Mouse (Mus musculus): ENCODE data around the gene Wdtc1. TPM values are rescaled to one million over a fixed set of nuclear protein-coding genes. Genes with fewer than 3 reads are reported as not detected.

The Wdtc1 gene
- total RNA-seq, 1 experiment from 2014 or later: 10.9 TPM

- no peak for ATAC-seq (replicated peaks; ENCODE audit: insufficient number of reproducible peaks, low FRiP score, low TSS enrichment, poor library complexity, severe bottlenecking)
Measured at GRCm38 (mm10) chr4:133264559-133264958, 88.7 kb downstream of the Wdtc1 start.

DNA sequence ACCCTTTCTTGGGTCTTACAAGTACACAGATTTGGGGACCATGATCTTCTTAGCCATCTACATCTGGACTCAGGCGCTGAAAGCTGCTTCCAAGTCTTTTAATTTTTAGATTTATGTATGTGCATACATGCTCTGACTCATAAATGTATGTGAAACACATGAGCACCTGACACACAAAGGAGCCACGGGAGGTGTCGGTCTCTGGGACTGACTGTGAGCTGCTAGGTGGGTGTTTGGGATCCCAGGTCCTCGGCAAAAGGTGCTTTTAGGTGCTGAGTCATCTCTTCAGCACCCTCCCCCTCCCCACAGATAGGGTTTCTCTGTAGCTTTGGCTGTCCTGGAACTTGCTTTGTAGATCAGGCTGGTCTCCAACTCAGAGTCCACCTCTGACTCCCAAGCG lies 89.5 kb downstream of the Wdtc1 start:
- no peak for ATAC-seq (replicated peaks; ENCODE audit: insufficient number of reproducible peaks, low FRiP score, low TSS enrichment, poor library complexity, severe bottlenecking)

GRCm38 (mm10) chr4:133262882-133263281 lies 90.4 kb downstream of the Wdtc1 start, which contains the start of gene Sytl1:
Gene Sytl1 (minus strand): TSS chr4:133263113.
- ATAC-seq (replicated peaks; ENCODE audit: insufficient number of reproducible peaks, low FRiP score, low TSS enrichment, poor library complexity, severe bottlenecking): no peak

DNA sequence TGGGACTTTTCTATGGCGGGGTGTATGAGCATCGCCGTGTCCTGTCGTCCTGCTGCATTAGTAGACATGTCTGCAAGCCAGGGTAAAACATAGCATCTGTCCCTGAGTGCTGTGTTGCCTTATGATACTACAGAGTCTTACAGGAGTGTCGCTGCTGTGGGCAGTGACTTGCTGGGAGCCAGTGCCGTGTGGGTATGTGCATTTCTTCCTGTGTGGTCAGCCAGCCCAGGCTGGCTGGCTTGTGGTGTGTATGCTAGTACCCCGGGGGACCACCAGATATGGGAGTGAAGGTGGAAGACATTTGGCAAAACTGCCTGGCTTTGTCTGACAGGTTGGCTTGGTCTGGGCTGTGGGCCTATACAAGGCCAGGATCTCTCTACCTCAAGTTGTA lies 90.9 kb downstream of the Wdtc1 start:
- no peak for ATAC-seq (replicated peaks; ENCODE audit: insufficient number of reproducible peaks, low FRiP score, low TSS enrichment, poor library complexity, severe bottlenecking)

DNA sequence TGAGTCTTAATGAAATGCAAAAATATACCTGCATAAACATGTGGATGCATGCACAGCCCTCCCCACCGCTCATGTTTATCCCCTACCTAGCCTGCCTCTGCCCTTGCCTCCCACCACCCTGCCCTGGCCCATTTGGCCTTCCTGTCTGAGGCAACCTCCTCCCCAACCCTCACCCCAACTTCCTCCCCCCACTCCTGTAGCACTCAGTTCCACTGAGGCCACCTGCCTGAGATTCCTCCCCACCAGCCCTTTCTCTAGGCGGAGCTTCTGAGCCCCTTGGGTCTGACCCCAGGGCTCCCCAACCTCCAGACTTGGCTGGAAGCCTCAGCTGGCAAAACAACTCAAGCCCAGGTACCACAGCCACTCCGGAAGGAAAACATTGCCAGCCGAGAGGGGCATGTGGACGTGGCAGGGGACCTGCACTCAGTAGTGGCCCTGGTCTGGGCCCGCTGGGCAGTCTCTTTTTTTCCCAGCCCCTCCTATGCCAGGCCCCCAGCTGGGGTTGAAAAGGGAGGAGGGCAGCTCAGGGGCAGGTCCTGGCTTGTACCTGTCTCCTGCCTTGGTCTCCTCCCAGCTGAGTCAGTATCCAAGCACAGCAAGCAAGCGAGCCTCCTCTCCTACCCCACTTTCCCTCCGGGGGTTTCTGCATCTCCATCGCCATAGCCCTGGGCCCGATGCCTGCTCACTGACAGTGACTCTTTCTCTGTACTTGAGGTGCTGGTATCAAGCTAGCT lies 91.5 kb downstream of the Wdtc1 start:
- no peak for ATAC-seq (replicated peaks; ENCODE audit: insufficient number of reproducible peaks, low FRiP score, low TSS enrichment, poor library complexity, severe bottlenecking)

GRCm38 (mm10) chr4:133257798-133258408 lies 95.4 kb downstream of the Wdtc1 start:
- no peak for ATAC-seq (replicated peaks; ENCODE audit: insufficient number of reproducible peaks, low FRiP score, low TSS enrichment, poor library complexity, severe bottlenecking)

DNA sequence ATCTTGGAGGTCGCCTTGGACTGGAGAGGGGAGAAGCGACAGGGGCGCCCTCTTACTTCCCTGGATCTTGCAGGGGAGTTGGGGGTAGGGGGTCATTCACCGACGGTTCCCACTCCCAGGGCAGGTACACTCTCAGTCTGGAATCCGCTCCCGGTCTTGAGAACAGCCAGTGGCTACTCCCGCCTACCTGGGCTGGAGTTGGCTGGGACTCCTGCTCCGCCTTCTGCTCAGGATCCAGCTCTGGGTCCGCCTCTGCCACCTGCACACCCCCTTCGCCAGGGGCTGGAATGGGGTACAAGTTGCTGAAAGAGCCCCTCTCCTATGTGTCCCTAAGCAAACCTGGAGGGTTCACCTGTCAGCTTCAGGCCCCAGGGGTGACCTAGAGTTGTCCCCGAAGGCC lies 96.1 kb downstream of the Wdtc1 start:
- no peak for ATAC-seq (replicated peaks; ENCODE audit: insufficient number of reproducible peaks, low FRiP score, low TSS enrichment, poor library complexity, severe bottlenecking)

- no peak for ATAC-seq (replicated peaks; ENCODE audit: insufficient number of reproducible peaks, low FRiP score, low TSS enrichment, poor library complexity, severe bottlenecking)
Measured at GRCm38 (mm10) chr4:133256820-133257219, 96.5 kb downstream of the Wdtc1 start.

DNA sequence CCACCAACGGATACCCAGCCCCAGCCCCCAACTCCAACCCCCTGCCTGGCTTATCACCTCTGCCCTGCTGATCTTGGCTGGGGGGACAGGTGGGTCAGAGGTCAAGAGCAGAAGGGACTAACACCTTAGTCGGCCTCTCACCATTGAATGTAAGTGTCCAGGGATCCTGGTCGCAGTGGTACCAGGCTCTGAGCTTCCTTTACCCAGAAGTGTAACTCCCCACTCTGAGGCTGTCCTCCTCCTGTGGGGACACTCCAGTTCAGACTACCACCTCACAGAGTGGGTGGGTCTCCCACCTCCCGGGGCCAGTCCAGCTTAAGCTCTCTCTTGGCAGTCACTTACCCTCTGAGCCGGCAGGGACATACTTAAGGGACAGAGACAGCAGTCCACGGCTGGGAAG lies 97.9 kb downstream of the Wdtc1 start:
- ATAC-seq (replicated peaks; ENCODE audit: insufficient number of reproducible peaks, low FRiP score, low TSS enrichment, poor library complexity, severe bottlenecking): no peak

DNA sequence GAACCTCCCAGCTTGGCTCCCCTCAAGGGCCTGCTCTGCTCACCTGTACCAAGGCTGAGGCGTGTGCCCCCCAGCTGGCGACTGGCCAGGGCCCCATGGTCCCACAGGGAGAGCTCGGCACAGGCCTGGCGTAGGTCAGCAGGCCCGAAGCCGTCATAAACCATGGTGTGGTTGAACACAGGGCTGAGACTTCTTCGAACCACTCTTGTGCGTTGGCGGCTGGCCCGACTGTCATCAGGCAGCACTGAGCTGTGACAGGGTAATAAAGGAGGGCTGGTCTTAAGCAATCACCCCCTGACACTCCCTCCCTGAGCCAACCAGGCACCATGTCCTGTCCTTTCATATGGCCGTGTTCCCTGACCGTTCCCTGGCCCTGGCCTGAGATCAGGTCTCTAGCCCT lies 99.9 kb downstream of the Wdtc1 start:
- no peak for ATAC-seq (replicated peaks; ENCODE audit: insufficient number of reproducible peaks, low FRiP score, low TSS enrichment, poor library complexity, severe bottlenecking)

DNA sequence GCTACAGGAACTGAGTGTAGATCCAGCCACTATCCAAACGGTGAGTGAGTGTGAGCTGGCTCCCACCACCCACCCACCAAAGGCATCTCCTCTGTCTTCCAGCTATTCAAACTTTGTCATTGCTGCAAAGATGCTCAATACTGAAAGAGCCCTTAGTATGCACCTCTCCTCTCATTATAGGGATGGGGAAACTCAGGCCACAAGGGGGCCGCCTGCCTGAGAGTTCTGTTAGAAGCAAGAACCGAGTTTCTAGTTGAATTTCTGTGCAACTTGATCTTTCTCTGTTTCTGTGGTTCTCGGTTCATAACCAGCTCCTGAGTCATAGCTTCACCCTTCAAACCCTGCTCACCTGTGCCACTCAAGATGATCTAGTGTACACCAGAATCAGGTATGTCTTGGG lies 101.2 kb downstream of the Wdtc1 start:
- ATAC-seq (replicated peaks; ENCODE audit: insufficient number of reproducible peaks, low FRiP score, low TSS enrichment, poor library complexity, severe bottlenecking): no peak

DNA sequence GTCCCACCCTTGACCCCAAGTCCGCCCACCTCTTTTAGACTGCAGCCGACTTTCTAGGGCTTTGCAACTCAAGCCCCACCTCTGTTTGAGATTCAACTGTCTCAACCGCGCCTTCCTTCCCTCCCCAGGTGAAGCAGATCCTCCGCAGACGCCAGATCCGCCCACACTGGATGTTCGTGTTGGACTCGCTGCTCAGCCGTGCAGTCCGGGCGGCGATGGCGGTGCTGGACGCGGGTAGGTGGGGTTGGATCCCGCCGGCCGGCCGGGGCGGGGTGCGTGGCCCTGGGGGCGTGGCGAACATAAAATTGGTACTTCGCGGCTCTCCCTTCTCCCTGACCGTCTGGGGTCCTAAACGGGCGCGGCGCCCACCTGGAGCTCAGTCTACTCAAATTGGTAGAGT lies 102.1 kb downstream of the Wdtc1 start:
- ATAC-seq (replicated peaks; ENCODE audit: insufficient number of reproducible peaks, low FRiP score, low TSS enrichment, poor library complexity, severe bottlenecking): no peak

DNA sequence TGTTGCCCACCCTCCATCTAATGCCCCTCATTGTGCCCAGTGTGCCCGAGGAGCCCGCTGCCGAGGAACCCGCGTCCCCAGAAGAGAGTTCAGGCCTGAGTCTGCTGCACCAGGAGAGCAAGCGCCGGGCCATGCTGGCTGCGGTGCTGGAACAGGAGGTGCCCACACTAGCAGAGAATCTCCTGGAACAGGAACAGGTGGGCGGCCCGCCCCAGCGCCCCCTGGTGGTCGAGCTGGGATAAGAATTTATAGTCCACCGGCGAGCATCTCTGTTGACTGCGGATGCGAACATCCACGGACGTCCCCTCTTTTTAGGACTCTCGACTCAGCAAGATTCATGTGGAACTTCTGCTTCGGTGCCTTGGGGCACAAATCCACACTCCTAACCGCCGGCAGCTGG lies 102.7 kb downstream of the Wdtc1 start:
- peak; percentile 74 for ATAC-seq (replicated peaks; ENCODE audit: insufficient number of reproducible peaks, low FRiP score, low TSS enrichment, poor library complexity, severe bottlenecking)

DNA sequence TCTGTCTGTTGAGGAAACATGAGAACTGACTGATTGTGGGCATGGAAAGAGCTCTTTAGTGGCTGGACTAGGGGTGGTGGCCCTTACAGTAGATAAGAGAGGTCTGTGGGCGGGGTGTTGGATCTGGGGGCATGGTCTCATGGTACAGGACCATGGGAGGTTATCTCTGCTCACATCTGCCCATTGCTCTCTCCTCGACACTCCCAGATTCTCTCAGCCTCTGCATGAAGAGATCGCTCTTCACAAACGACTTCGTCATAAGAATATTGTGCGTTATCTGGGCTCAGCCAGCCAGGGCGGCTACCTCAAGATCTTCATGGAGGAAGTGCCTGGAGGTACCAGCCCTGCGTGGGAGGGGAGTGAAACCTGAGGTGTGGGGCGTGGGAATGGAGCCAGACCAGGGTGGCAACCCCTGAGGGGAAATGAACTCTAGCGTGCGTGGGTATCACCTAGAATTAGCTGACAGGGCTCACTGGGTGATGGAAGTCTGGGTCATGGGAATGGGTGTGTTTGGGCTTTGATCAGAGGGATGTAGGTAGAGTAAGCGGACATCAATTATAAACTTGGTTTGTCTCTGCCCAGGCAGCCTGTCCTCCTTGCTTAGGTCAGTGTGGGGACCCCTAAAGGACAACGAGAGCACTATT lies 105.4 kb downstream of the Wdtc1 start:
- no peak for ATAC-seq (replicated peaks; ENCODE audit: insufficient number of reproducible peaks, low FRiP score, low TSS enrichment, poor library complexity, severe bottlenecking)

- no peak for ATAC-seq (replicated peaks; ENCODE audit: insufficient number of reproducible peaks, low FRiP score, low TSS enrichment, poor library complexity, severe bottlenecking)
Measured at GRCm38 (mm10) chr4:133247072-133247471, 106.2 kb downstream of the Wdtc1 start.

GRCm38 (mm10) chr4:133244289-133244688 lies 109.0 kb downstream of the Wdtc1 start:
- no peak for ATAC-seq (replicated peaks; ENCODE audit: insufficient number of reproducible peaks, low FRiP score, low TSS enrichment, poor library complexity, severe bottlenecking)

- ATAC-seq (replicated peaks; ENCODE audit: insufficient number of reproducible peaks, low FRiP score, low TSS enrichment, poor library complexity, severe bottlenecking): no peak
Measured at GRCm38 (mm10) chr4:133243538-133243937, 109.7 kb downstream of the Wdtc1 start.

- no peak for ATAC-seq (replicated peaks; ENCODE audit: insufficient number of reproducible peaks, low FRiP score, low TSS enrichment, poor library complexity, severe bottlenecking)
Measured at GRCm38 (mm10) chr4:133242710-133243109, 110.6 kb downstream of the Wdtc1 start.

Data from monocyte, adult 5-6 weeks (primary cell).